Mouse (Mus musculus) limb, embryonic 15.5 days (tissue): ENCODE measurements around the gene Ascc3. TPM values are rescaled to one million over a fixed set of nuclear protein-coding genes. Genes with fewer than 3 reads are reported as not detected.

Source experiments
- ATAC-seq: fragments of 200-750 bp; cut with Nextera tagmentation; 2 replicates; pipeline ENCODE4 v1.8.0; 2017; ENCODE audit warnings: low read depth, moderate TSS enrichment; ENCODE audit not compliant: insufficient number of reproducible peaks, low FRiP score, low TSS enrichment
- H3K27ac ChIP-seq: fragments of 300-500 bp; sonication (generic); 2 replicates; pipeline ENCODE4 v1.5.1; 2015; ENCODE audit warnings: moderate library complexity, mild to moderate bottlenecking, inconsistent platforms
- H3K27me3 ChIP-seq: fragments of 300-500 bp; sonication (generic); 2 replicates; pipeline ENCODE4 v1.6.1; 2015; ENCODE audit warnings: inconsistent platforms
- H3K36me3 ChIP-seq: fragments of 300-500 bp; sonication (generic); 2 replicates; pipeline ENCODE4 v1.6.1; 2015; ENCODE audit warnings: inconsistent platforms
- H3K4me1 ChIP-seq: fragments of 300-500 bp; sonication (generic); 2 replicates; pipeline ENCODE4 v1.6.1; 2015; ENCODE audit warnings: inconsistent platforms
- H3K4me2 ChIP-seq: fragments of 300-500 bp; sonication (generic); 2 replicates; pipeline ENCODE4 v1.6.1; 2015; ENCODE audit warnings: mild to moderate bottlenecking, inconsistent platforms
- H3K4me3 ChIP-seq: fragments of 300-500 bp; sonication (generic); 2 replicates; pipeline ENCODE4 v1.5.1; 2015; ENCODE audit warnings: mild to moderate bottlenecking, inconsistent platforms
- H3K9ac ChIP-seq: fragments of 300-500 bp; sonication (generic); 2 replicates; pipeline ENCODE4 v1.6.1; 2015; ENCODE audit warnings: inconsistent platforms
- H3K9me3 ChIP-seq: fragments of 300-500 bp; sonication (generic); 2 replicates; pipeline ENCODE4 v1.6.1; 2016; ENCODE audit warnings: inconsistent platforms
- WGBS: fragments of 180-500 bp; shearing (Covaris S2); methylation state at CpG from one replicate; pipeline ENCODE4 v1.1.7; 2015; 5-methylcytosine and 5-hydroxymethylcytosine counted together
- polyA plus RNA-seq: library from polyadenylated mRNA; unstranded; fragments of >200 nt; fragmentation: Nextera tagmentation; extraction: Ambion mirVana; gene quantifications from 2 replicates; pipeline ENCODE4 v1.2.1, GENCODE M21; 2015

Ascc3 gene
- polyA plus RNA-seq, 1 experiment from 2014 or later: 20.2 TPM

DNA sequence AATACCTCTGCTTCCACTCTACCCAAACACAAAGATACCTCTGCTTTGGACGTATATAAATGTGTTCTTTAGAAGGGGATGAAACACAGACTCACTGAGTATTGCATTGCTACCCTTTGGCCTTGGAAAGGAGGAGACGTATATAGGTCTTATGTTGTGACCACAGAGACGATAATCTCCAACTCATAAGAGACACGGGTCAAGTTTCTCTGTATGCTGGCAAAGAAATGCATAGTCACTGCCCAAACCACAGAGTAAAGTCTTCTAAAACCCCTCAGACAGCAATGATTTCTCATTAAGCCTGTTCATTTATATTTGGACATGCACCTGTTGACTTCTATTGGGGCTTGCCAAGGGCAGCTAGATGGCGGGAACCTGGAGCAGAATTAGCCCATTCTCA lies 284.5 kb downstream of the Ascc3 start:
- ATAC-seq: no peak
- no peaks in the 10 kb centered on the region for H3K4me1 ChIP-seq
- no peak overlapping the region for H3K4me3 ChIP-seq
- no peaks in the 10 kb centered on the region for H3K27me3 ChIP-seq
- H3K9ac ChIP-seq: no peak overlapping the region
- no peaks in the 10 kb centered on the region for H3K36me3 ChIP-seq
- H3K27ac ChIP-seq: no peak overlapping the region
- no peak overlapping the region for H3K4me2 ChIP-seq
- WGBS: 74% methylated on average over 5 of the region's 5 CpGs
- no peaks in the 10 kb centered on the region for H3K9me3 ChIP-seq

DNA sequence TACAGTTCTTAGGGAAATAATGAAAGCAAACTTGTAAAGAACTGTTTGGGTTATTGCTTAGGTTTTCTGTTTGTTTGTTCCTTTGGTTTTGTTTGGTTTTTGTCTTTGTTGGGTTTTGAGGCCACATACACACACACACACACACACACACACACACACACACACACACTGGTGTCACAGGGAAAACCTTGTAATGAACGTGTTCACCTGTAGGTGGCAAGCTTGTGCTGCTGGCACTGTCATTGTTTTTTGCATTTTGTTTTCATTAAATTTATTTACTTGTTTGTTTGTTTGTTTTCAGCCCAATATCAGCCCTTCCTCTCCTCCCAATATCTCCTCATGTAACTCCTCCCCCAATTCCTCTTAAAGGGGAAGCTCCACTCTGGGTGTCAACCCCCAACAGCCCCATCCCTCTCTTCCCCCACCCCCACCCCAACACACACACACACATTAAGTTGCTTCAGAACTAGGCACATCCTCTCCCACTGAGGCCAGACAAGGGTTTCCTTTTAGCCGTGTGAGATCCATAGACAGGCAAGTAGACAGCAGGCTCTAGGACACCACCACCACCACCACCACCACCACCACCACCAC lies 289.1 kb downstream of the Ascc3 start:
- no peak overlapping the region for H3K9ac ChIP-seq
- no peaks in the 10 kb centered on the region for H3K36me3 ChIP-seq
- no peak overlapping the region for H3K4me2 ChIP-seq
- H3K4me1 ChIP-seq: no peaks in the 10 kb centered on the region
- no peaks in the 10 kb centered on the region for H3K9me3 ChIP-seq
- no peak overlapping the region for H3K4me3 ChIP-seq
- 12% methylated on average over 2 of the region's 2 CpGs for WGBS
- no peak overlapping the region for H3K27ac ChIP-seq
- ATAC-seq: no peak
- H3K27me3 ChIP-seq: no peaks in the 10 kb centered on the region

- Histone ChIP-seq H3K27ac (no peak overlapping the region), H3K27me3 (no peaks in the 10 kb centered on the region), H3K4me2 (no peak overlapping the region), H3K4me3 (no peak overlapping the region), H3K9me3 (no peaks in the 10 kb centered on the region), H3K36me3 (no peaks in the 10 kb centered on the region), H3K4me1 (no peaks in the 10 kb centered on the region), H3K9ac (no peak overlapping the region)
- ATAC-seq: no peak
- 70% methylated on average over 2 of the region's 2 CpGs for WGBS
Measured at GRCm38 (mm10) chr10:50882366-50882765, 289.9 kb downstream of the Ascc3 start.

- Histone ChIP-seq H3K4me3 (no peak overlapping the region), H3K4me2 (no peak overlapping the region), H3K4me1 (no peaks in the 10 kb centered on the region), H3K27me3 (peaks cover 25% of the 10 kb centered on the region), H3K27ac (no peak overlapping the region), H3K9ac (no peak overlapping the region), H3K9me3 (no peaks in the 10 kb centered on the region), H3K36me3 (no peaks in the 10 kb centered on the region)
- 49% methylated on average over 4 of the region's 4 CpGs for WGBS
- ATAC-seq: no peak
Measured at GRCm38 (mm10) chr10:50886305-50886704, 293.8 kb downstream of the Ascc3 start.

DNA sequence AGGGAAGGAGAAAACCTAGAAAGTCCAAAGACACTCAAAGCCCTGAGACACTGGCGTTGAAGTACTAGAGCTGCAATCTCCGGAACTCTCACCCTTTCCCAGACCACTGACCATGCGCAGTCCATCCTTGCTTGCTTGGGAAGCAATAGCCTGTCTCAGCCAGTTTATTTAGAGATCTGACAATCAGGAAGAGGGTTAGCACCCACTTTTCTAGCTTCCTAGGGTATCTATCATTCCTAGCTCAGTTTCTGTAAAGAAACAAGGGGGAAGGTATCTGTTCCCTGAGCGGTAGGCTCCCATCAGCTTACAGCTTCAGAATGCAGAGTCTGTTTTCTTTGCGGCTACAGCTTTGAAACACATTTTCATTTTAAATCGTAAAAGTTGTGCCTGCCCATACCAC lies 298.2 kb downstream of the Ascc3 start:
- no peak for ATAC-seq
- Histone ChIP-seq H3K4me2 (no peak overlapping the region), H3K27me3 (peaks cover 66% of the 10 kb centered on the region), H3K27ac (no peak overlapping the region), H3K9me3 (no peaks in the 10 kb centered on the region), H3K9ac (no peak overlapping the region), H3K36me3 (no peaks in the 10 kb centered on the region), H3K4me1 (peaks cover 28% of the 10 kb centered on the region), H3K4me3 (no peak overlapping the region)
- 20% methylated on average over 6 of the region's 6 CpGs for WGBS

- under 1% methylated on average over 26 of the region's 26 CpGs for WGBS
- H3K4me2 ChIP-seq: no peak overlapping the region
- no peak overlapping the region for H3K27ac ChIP-seq
- no peak for ATAC-seq
- no peak overlapping the region for H3K9ac ChIP-seq
- H3K27me3 ChIP-seq: peaks cover 73% of the 10 kb centered on the region
- no peaks in the 10 kb centered on the region for H3K36me3 ChIP-seq
- H3K4me1 ChIP-seq: peaks cover 28% of the 10 kb centered on the region
- no peaks in the 10 kb centered on the region for H3K9me3 ChIP-seq
- H3K4me3 ChIP-seq: no peak overlapping the region
Measured at GRCm38 (mm10) chr10:50891876-50892711, 299.6 kb downstream of the Ascc3 start.

- Histone ChIP-seq H3K4me2 (no peak overlapping the region), H3K4me1 (peaks cover 28% of the 10 kb centered on the region), H3K9ac (no peak overlapping the region), H3K9me3 (no peaks in the 10 kb centered on the region), H3K27ac (no peak overlapping the region), H3K27me3 (peaks cover 79% of the 10 kb centered on the region), H3K36me3 (no peaks in the 10 kb centered on the region), H3K4me3 (no peak overlapping the region)
- 4% methylated on average over 15 of the region's 15 CpGs for WGBS
- ATAC-seq: no peak
Measured at GRCm38 (mm10) chr10:50892751-50893320, 300.4 kb downstream of the Ascc3 start.

GRCm38 (mm10) chr10:50893546-50893945 lies 301.1 kb downstream of the Ascc3 start:
- no peaks in the 10 kb centered on the region for H3K9me3 ChIP-seq
- no peak overlapping the region for H3K4me2 ChIP-seq
- peak overlapping the region; percentile 53; the same call in 1 of the 2 replicates for H3K4me3 ChIP-seq

GRCm38 (mm10) chr10:50894170-50894991 lies 301.9 kb downstream of the Ascc3 start, which contains the start of gene Sim1:
Gene Sim1 (plus strand): TSS chr10:50894754.
- H3K9ac ChIP-seq: no peak within 1 kb of the TSS
- under 1% methylated on average over 61 of the region's 62 CpGs for WGBS

More at GRCm38 (mm10) chr10:50893546-50893945, 301.1 kb downstream of the Ascc3 start:
- H3K27me3 ChIP-seq: peaks cover 85% of the 10 kb centered on the region
- ATAC-seq: no peak
- no peak overlapping the region for H3K27ac ChIP-seq
- 7% methylated on average over 10 of the region's 10 CpGs for WGBS
- no peak overlapping the region for H3K9ac ChIP-seq
- H3K36me3 ChIP-seq: no peaks in the 10 kb centered on the region
- peaks cover 30% of the 10 kb centered on the region for H3K4me1 ChIP-seq

DNA sequence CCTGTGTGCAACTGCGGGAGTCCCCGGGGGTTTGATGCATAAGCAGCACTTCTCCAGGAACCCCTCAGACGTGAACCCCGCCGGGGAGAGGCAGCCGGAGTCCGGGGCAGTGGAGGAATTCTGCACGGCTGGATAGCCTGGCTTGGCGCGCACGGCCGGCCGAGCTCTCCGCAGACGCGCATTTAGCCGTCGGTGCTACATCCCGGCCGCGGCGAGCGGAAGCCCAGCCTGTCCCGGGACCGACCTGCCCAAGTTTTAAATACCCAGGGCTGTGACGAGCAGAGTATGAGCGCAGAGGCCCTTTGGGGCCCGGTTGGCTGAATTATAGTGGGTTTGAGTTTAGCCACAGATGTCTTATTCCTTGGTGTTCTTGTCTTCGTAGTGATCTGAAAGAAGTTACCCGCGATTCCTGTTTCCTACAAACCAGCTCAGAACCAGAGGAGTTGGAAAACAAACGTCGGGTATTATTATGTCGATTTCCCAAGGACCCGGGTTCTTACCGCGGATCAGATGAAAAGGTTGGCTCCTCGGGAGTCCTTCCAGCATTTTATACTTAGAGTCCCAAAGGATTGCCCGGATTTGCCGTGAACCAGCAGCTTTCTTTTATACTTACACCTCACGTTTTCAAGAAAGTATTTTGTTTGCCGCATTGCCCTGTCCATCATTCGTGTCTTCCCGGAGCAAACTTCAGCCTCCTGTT lies 302.8 kb downstream of the Ascc3 start:
- no peak overlapping the region for H3K27ac ChIP-seq
- peaks cover 30% of the 10 kb centered on the region for H3K4me1 ChIP-seq
- H3K4me3 ChIP-seq: peak overlapping the region; percentile 53
- H3K36me3 ChIP-seq: no peaks in the 10 kb centered on the region
- H3K27me3 ChIP-seq: peaks cover 81% of the 10 kb centered on the region
- ATAC-seq: no peak
- no peaks in the 10 kb centered on the region for H3K9me3 ChIP-seq
- H3K9ac ChIP-seq: no peak overlapping the region
- H3K4me2 ChIP-seq: peak overlapping the region; percentile 87
- 1% methylated on average over 44 of the region's 44 CpGs for WGBS

More at GRCm38 (mm10) chr10:50894170-50894991, 301.9 kb downstream of the Ascc3 start, which contains the start of gene Sim1:
- ATAC-seq: peak; percentile 83
- peak within 1 kb of the TSS; percentile 87 for H3K4me2 ChIP-seq
- peak within 1 kb of the TSS; percentile 53 for H3K4me3 ChIP-seq
- H3K9me3 ChIP-seq: no peaks in the 10 kb centered on the region
- no peaks in the 10 kb centered on the region for H3K36me3 ChIP-seq
- no peak within 1 kb of the TSS for H3K27ac ChIP-seq
- H3K4me1 ChIP-seq: peaks cover 30% of the 10 kb centered on the region
- peaks cover 82% of the 10 kb centered on the region for H3K27me3 ChIP-seq
